Mouse (Mus musculus): ENCODE measurements around the gene Nfxl1. TPM values are rescaled to one million over a fixed set of nuclear protein-coding genes. Genes with fewer than 3 reads are reported as not detected.
A peak's percentile ranks its signal among the peaks of the same experiment; 100 is the strongest.
"Not testable (repeated sequence)": the region's sequence is repeated elsewhere in the genome, so short reads cannot be mapped to it uniquely, and the experiment has no call there.

Nfxl1 gene
- polyA plus RNA-seq, 1 experiment from 2014 or later: 19.2 TPM

DNA sequence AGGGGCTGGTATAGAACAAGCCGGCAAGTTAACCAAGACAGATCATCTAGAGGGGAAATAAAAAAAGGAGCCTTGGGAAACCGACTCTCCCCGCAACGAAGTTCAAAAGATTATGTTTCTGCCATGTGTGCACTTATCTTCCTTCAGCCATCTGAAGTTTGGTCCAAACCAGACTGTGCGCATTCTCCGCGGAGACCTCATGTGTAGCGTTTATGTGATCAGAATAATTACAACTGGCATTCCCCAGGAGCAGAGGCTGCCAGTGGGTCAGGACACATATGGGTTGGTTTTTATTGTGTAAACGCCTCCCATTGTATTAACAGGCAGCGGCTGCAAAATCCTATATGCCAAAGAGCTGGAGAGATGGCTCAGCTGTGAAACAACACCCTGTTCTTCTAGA lies 20.1 kb upstream of the Nfxl1 start:
- not testable (repeated sequence) for ATAC-seq (ENCODE audit: low FRiP score, low TSS enrichment); H3K9me3 ChIP-seq (ENCODE audit: control insufficient read depth, low read length); H3K4me3 ChIP-seq (replicated peaks; ENCODE audit: low read depth, low read length); H3K27me3 ChIP-seq (ENCODE audit: control insufficient read depth, insufficient read depth, low read length); H3K27ac ChIP-seq (replicated peaks; ENCODE audit: low read depth, low read length); H3K9ac ChIP-seq (replicated peaks; ENCODE audit: low read length); H3K36me3 ChIP-seq (ENCODE audit: control insufficient read depth, insufficient read depth, low read length); H3K4me1 ChIP-seq (ENCODE audit: control insufficient read depth, insufficient read depth, low read length)
- peak; percentile 49 for DNase-seq
- WGBS: 17% methylated on average over 10 of the region's 10 CpGs
- H3K4me2 ChIP-seq (ENCODE audit: low read length): peak overlapping the region; percentile 66

DNA sequence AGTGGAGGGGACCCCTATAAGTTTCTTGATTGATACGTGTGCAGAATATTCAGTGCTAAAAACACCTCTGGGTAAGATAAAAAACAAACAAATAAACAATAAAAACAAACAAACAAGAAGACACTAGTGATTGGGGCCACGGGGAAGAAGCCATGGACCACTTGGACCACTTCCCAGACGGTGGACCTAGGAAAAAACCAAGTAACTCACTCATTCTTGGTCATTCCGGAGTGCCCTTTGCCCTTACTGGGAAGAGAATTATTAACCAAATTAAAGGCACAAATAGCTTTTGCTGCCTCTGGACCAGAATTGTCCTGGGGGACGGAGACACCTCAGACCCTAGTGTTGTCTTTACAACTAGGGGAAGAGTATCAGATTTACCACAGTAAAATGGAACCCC lies 6.1 kb upstream of the Nfxl1 start:
- no peak overlapping the region for H3K4me2 ChIP-seq (ENCODE audit: low read length)
- H3K36me3 ChIP-seq (ENCODE audit: control insufficient read depth, insufficient read depth, low read length): no peaks in the 10 kb centered on the region
- WGBS: 92% methylated on average over 5 of the region's 5 CpGs
- no peak for ATAC-seq (ENCODE audit: low FRiP score, low TSS enrichment)
- H3K9me3 ChIP-seq (ENCODE audit: control insufficient read depth, low read length): 0 out of 2 replicates have a peak, but pooled peaks cover 10% of the 10 kb centered on the region
- no peak for DNase-seq
- no peak overlapping the region for H3K9ac ChIP-seq (replicated peaks; ENCODE audit: low read length)
- no peaks in the 10 kb centered on the region for H3K27me3 ChIP-seq (ENCODE audit: control insufficient read depth, insufficient read depth, low read length)
- no peaks in the 10 kb centered on the region for H3K4me1 ChIP-seq (ENCODE audit: control insufficient read depth, insufficient read depth, low read length)
- no peak overlapping the region for H3K4me3 ChIP-seq (replicated peaks; ENCODE audit: low read depth, low read length)
- no peak overlapping the region for H3K27ac ChIP-seq (replicated peaks; ENCODE audit: low read depth, low read length)

DNA sequence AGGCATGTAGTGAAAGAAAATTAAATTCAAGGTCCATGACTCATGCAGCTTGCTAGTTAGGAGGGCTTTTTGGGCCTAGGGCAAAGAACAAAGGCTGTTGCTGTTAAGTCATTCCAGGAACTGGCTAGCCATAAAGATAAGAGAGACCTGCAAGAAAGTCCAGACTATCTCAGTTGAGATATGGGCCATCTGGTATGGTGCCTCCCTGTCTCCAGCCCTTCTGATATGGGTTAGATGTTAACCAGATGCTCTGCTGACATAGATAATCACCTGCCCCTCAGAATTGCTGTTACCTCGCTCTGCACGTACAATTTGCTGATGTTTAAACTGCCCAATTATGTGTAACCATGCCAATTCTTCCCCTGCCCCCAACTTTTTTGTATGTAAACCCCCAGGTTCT lies 3.7 kb upstream of the Nfxl1 start:
- 99% methylated on average over 2 of the region's 2 CpGs for WGBS
- not testable (repeated sequence) for ATAC-seq (ENCODE audit: low FRiP score, low TSS enrichment); H3K27ac ChIP-seq (replicated peaks; ENCODE audit: low read depth, low read length); H3K4me3 ChIP-seq (replicated peaks; ENCODE audit: low read depth, low read length); H3K9me3 ChIP-seq (ENCODE audit: control insufficient read depth, low read length); H3K4me1 ChIP-seq (ENCODE audit: control insufficient read depth, insufficient read depth, low read length); H3K4me2 ChIP-seq (ENCODE audit: low read length); DNase-seq; H3K9ac ChIP-seq (replicated peaks; ENCODE audit: low read length); H3K36me3 ChIP-seq (ENCODE audit: control insufficient read depth, insufficient read depth, low read length); H3K27me3 ChIP-seq (ENCODE audit: control insufficient read depth, insufficient read depth, low read length)

DNA sequence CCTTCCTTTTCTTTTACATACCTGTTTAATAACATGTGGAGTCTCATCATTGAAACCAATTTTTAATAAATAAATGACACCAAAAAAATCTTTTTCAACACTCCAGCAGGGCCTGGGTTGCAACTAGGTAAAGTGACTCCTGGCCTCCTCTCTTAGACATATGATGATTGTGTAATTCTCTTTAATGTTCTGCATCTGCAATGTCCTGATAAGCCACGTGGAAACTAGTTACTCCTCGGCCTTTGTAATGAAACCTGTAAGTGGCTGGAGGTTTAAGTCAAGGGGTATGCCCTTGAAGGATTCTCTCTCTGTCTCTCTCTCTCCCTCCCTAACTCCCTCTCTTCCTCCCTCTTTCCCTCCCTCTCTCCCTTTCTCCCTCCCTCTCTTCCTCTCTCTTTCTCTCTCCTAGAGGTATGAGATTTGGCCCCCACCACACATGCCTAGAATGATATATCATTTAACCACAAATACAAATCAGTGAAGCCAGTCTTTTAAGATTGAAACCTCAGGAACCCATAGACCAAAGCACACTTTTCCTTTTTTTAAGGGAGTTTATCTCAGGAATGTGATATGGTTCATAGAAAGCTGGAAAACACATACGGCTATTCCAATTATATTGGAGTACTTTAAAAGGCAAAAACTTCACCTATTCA lies 1.6 kb upstream of the Nfxl1 start:
- no peak overlapping the region for H3K27ac ChIP-seq (replicated peaks; ENCODE audit: low read depth, low read length)
- WGBS: 82% methylated on average over 3 of the region's 3 CpGs
- no peaks in the 10 kb centered on the region for H3K9me3 ChIP-seq (ENCODE audit: control insufficient read depth, low read length)
- DNase-seq: no peak
- H3K36me3 ChIP-seq (ENCODE audit: control insufficient read depth, insufficient read depth, low read length): 0 out of 2 replicates have a peak, but pooled peaks cover 1% of the 10 kb centered on the region
- H3K27me3 ChIP-seq (ENCODE audit: control insufficient read depth, insufficient read depth, low read length): no peaks in the 10 kb centered on the region
- H3K9ac ChIP-seq (replicated peaks; ENCODE audit: low read length): no peak overlapping the region
- peaks cover 13% of the 10 kb centered on the region for H3K4me1 ChIP-seq (ENCODE audit: control insufficient read depth, insufficient read depth, low read length)
- H3K4me2 ChIP-seq (ENCODE audit: low read length): no peak overlapping the region
- no peak for ATAC-seq (ENCODE audit: low FRiP score, low TSS enrichment)
- no peak overlapping the region for H3K4me3 ChIP-seq (replicated peaks; ENCODE audit: low read depth, low read length)

DNA sequence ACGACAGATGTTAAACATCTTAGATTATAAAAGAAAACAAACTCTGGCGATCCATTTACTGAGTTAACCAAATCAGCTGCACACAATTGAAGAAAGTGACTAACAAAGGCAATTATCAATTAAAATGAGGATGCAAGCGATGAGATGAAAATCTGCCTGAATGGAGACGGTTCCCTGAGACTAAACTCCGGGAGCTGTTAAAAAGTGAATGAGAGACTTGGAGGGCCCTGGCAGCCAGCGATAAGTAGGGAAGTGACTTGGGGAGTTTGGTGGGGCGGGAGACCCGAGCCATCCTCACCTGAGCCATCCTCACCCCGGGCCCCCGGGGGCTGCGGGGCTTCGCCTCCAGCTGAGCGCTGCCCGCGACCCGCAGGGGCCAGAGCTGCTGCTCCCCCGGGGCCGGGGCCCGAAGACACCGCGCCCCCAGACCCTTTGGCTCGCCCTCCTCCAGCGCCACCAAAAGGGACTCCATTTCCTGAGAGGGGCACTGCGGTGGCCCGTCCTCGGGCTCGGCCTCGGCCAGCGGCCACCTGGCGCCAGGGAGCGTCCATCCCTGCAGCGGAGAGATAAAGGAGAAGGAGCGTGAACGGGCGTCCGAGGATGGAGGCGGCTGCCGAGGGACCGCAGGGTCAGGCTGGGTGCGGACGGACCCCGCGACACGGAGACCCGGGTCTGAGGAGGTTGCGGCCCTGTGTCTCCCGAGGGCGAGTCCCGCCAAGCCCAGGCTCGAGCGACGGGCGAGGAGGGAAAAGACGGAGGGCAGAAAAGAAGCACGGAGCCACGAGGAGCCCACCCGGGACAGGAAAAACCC lies 563 bp downstream of the Nfxl1 start:
- Histone ChIP-seq H3K27ac (replicated peaks; ENCODE audit: low read depth, low read length) (peak overlapping the region; percentile 75), H3K9ac (replicated peaks; ENCODE audit: low read length) (peak overlapping the region; percentile 94), H3K4me2 (ENCODE audit: low read length) (peak overlapping the region; percentile 81), H3K27me3 (ENCODE audit: control insufficient read depth, insufficient read depth, low read length) (no peaks in the 10 kb centered on the region), H3K9me3 (ENCODE audit: control insufficient read depth, low read length) (no peaks in the 10 kb centered on the region), H3K36me3 (ENCODE audit: control insufficient read depth, insufficient read depth, low read length) (peaks cover 12% of the 10 kb centered on the region), H3K4me3 (replicated peaks; ENCODE audit: low read depth, low read length) (peak overlapping the region; percentile 86), H3K4me1 (ENCODE audit: control insufficient read depth, insufficient read depth, low read length) (peaks cover 13% of the 10 kb centered on the region)
- WGBS: under 1% methylated on average over 52 of the region's 57 CpGs
- peak; percentile 46 for DNase-seq
- ATAC-seq (ENCODE audit: low FRiP score, low TSS enrichment): peak; percentile 87

DNA sequence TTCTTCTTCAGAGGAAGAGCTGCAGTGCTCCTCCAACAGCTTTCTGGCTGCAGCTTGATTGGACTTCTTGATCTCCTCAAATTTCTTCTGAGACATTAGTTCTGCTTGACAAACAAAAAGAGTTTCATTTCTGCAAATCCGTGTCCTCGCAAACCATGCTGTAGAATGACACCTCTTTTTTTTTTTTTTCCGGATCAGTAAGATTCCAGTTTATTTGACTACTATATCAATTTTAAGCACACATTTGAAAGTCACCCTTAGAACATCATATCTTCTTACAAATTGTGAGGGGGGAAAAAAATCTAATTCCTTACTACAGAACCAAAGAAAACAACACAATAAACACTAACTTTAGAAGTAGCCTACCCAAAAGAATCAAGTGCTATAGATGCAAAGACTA lies 3.2 kb downstream of the Nfxl1 start:
- ATAC-seq (ENCODE audit: low FRiP score, low TSS enrichment): no peak
- WGBS: 74% methylated on average over 3 of the region's 3 CpGs
- peaks cover 20% of the 10 kb centered on the region for H3K36me3 ChIP-seq (ENCODE audit: control insufficient read depth, insufficient read depth, low read length)

DNA sequence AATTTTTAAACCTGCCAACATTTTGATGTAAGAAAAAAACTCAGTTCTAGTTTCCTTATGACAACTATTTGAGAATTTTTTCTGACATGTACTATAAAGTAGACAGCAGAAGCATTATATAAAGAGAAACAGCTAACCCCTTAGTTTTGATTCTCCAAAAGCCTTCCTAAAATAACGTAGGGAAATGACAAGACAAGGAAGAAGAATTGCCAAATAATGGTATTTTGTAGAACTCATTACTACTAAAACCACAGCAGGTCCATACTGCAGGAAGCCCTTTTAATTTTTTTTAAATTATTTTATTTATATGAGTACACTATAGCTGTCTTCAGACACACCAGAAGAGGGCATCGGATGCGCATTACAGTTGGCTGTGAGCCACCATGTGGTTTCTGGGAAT lies 8.3 kb downstream of the Nfxl1 start:
- Histone ChIP-seq H3K4me3 (replicated peaks; ENCODE audit: low read depth, low read length) (no peak overlapping the region), H3K9me3 (ENCODE audit: control insufficient read depth, low read length) (no peaks in the 10 kb centered on the region), H3K9ac (replicated peaks; ENCODE audit: low read length) (no peak overlapping the region), H3K36me3 (ENCODE audit: control insufficient read depth, insufficient read depth, low read length) (peaks cover 30% of the 10 kb centered on the region), H3K27ac (replicated peaks; ENCODE audit: low read depth, low read length) (no peak overlapping the region), H3K27me3 (ENCODE audit: control insufficient read depth, insufficient read depth, low read length) (no peaks in the 10 kb centered on the region), H3K4me1 (ENCODE audit: control insufficient read depth, insufficient read depth, low read length) (no peaks in the 10 kb centered on the region), H3K4me2 (ENCODE audit: low read length) (no peak overlapping the region)
- ATAC-seq (ENCODE audit: low FRiP score, low TSS enrichment) (no peak), DNase-seq (no peak)
- 96% methylated on average over 3 of the region's 3 CpGs for WGBS

More for the DNA sequence above, 3.2 kb downstream of the Nfxl1 start:
- Histone ChIP-seq H3K9ac (replicated peaks; ENCODE audit: low read length) (no peak overlapping the region), H3K9me3 (ENCODE audit: control insufficient read depth, low read length) (no peaks in the 10 kb centered on the region), H3K27me3 (ENCODE audit: control insufficient read depth, insufficient read depth, low read length) (no peaks in the 10 kb centered on the region), H3K4me1 (ENCODE audit: control insufficient read depth, insufficient read depth, low read length) (peaks cover 13% of the 10 kb centered on the region), H3K4me3 (replicated peaks; ENCODE audit: low read depth, low read length) (no peak overlapping the region), H3K27ac (replicated peaks; ENCODE audit: low read depth, low read length) (no peak overlapping the region), H3K4me2 (ENCODE audit: low read length) (no peak overlapping the region)
- no peak for DNase-seq

DNA sequence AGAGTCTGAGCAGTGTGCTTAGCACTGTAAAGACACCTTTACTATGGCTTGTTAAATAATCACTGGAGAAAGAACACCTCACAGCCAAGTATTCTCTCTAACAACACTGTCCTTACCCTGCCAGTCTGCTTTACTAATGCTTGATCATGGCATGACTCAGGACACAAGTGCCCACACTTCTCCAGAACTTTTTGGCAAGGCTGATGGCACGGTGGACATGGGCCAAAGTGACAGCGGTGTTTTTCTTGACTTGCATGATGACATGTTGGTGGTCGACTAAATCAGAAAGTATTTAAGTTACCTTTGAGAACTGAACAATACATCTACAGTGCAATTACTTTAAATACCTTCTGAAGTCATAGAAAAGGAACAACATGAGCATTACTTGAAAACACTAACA lies 30.6 kb downstream of the Nfxl1 start:
- over 99% methylated on average over 3 of the region's 3 CpGs for WGBS
- Histone ChIP-seq H3K9ac (replicated peaks; ENCODE audit: low read length) (no peak overlapping the region), H3K27me3 (ENCODE audit: control insufficient read depth, insufficient read depth, low read length) (no peaks in the 10 kb centered on the region), H3K4me3 (replicated peaks; ENCODE audit: low read depth, low read length) (no peak overlapping the region), H3K4me2 (ENCODE audit: low read length) (no peak overlapping the region), H3K27ac (replicated peaks; ENCODE audit: low read depth, low read length) (no peak overlapping the region), H3K4me1 (ENCODE audit: control insufficient read depth, insufficient read depth, low read length) (no peaks in the 10 kb centered on the region), H3K36me3 (ENCODE audit: control insufficient read depth, insufficient read depth, low read length) (peaks cover 43% of the 10 kb centered on the region), H3K9me3 (ENCODE audit: control insufficient read depth, low read length) (no peaks in the 10 kb centered on the region)
- ATAC-seq (ENCODE audit: low FRiP score, low TSS enrichment) (no peak), DNase-seq (no peak)

DNA sequence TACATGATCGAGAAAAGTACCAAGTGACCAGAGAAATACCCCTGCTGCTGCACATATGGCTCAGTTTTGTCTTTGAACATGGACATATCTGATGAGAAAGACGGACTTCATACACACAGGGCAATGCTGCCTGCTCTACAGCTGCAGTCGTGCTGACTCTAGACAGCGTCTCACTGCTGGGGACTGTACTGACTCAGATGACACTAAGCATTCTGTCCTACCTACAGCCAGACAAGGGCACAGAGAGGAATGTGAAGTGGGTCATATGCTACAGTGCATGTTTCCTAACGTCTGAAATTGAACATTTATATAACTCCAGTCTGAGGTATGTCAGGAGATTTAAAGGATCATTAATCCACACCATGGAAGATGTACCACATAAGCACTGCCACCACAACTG lies 45.7 kb downstream of the Nfxl1 start:
- Histone ChIP-seq H3K9ac (replicated peaks; ENCODE audit: low read length) (no peak overlapping the region), H3K36me3 (ENCODE audit: control insufficient read depth, insufficient read depth, low read length) (peaks cover 34% of the 10 kb centered on the region)

More for the DNA sequence above, 45.7 kb downstream of the Nfxl1 start:
- Histone ChIP-seq H3K4me2 (ENCODE audit: low read length) (no peak overlapping the region), H3K27ac (replicated peaks; ENCODE audit: low read depth, low read length) (no peak overlapping the region), H3K4me1 (ENCODE audit: control insufficient read depth, insufficient read depth, low read length) (no peaks in the 10 kb centered on the region), H3K9me3 (ENCODE audit: control insufficient read depth, low read length) (no peaks in the 10 kb centered on the region), H3K27me3 (ENCODE audit: control insufficient read depth, insufficient read depth, low read length) (no peaks in the 10 kb centered on the region), H3K4me3 (replicated peaks; ENCODE audit: low read depth, low read length) (no peak overlapping the region)
- ATAC-seq (ENCODE audit: low FRiP score, low TSS enrichment): no peak
- WGBS: 94% methylated on average over 5 of the region's 5 CpGs
- DNase-seq: no peak
